Mouse (Mus musculus) intestine, embryonic 14.5 days (tissue): ENCODE measurements at regions not wholly inside any gene's neighbourhood (a gene's known extent, or its start where the extent isn't known, plus 50 kb on each side); places are given as distances from the start of the nearest gene placed in this dataset.

ENCODE experiments used
- ATAC-seq: fragments of 200-750 bp; cut with Nextera tagmentation; replicated peaks from 2 replicates; pipeline ENCODE4 v1.8.0; 2017; ENCODE audit warnings: low read depth, moderate number of reproducible peaks, moderate TSS enrichment, moderate library complexity; ENCODE audit not compliant: low FRiP score, low TSS enrichment
- DNase-seq: peaks from one replicate; pipeline ENCODE4 v3.0.0-alpha.2; 2018; ENCODE audit warnings: low spot score
- H3K27ac ChIP-seq: fragments of 300-500 bp; sonication (generic); 2 replicates; pipeline ENCODE4 v1.5.1; 2014; ENCODE audit warnings: low read depth, mild to moderate bottlenecking, control low read depth
- H3K27me3 ChIP-seq: fragments of 300-500 bp; sonication (generic); replicated peaks from 2 replicates; pipeline ENCODE4 v1.6.1; 2014; ENCODE audit warnings: low read length, control low read depth; ENCODE audit not compliant: control insufficient read depth, insufficient read depth
- H3K36me3 ChIP-seq: fragments of 300-500 bp; sonication (generic); 2 replicates; pipeline ENCODE4 v1.6.1; 2014; ENCODE audit warnings: low read length, control low read depth; ENCODE audit not compliant: control insufficient read depth, insufficient read depth
- H3K4me1 ChIP-seq: fragments of 300-500 bp; sonication (generic); replicated peaks from 2 replicates; pipeline ENCODE4 v1.6.1; 2014; ENCODE audit warnings: low read length, control low read depth, mixed read lengths; ENCODE audit not compliant: control insufficient read depth, insufficient read depth
- H3K4me2 ChIP-seq: fragments of 300-500 bp; sonication (generic); 2 replicates; pipeline ENCODE4 v1.6.1; 2014; ENCODE audit warnings: low read length
- H3K4me3 ChIP-seq: fragments of 300-500 bp; sonication (generic); 2 replicates; pipeline ENCODE4 v1.5.1; 2014; ENCODE audit warnings: low read depth, low read length, control low read depth, mixed read lengths
- H3K9ac ChIP-seq: fragments of 300-500 bp; sonication (generic); 2 replicates; pipeline ENCODE4 v1.6.1; 2014; ENCODE audit warnings: mild to moderate bottlenecking, low read length
- H3K9me3 ChIP-seq: fragments of 300-500 bp; sonication (generic); 2 replicates; pipeline ENCODE4 v1.6.1; 2016; ENCODE audit warnings: low read length, control low read depth; ENCODE audit not compliant: control insufficient read depth
- WGBS: fragments of 180-500 bp; shearing (Covaris S2); extraction: QIAGEN DNeasy Blood & Tissue Kit; methylation state at CpG from one replicate; pipeline ENCODE4 v1.1.7; 2014; 5-methylcytosine and 5-hydroxymethylcytosine counted together

DNA sequence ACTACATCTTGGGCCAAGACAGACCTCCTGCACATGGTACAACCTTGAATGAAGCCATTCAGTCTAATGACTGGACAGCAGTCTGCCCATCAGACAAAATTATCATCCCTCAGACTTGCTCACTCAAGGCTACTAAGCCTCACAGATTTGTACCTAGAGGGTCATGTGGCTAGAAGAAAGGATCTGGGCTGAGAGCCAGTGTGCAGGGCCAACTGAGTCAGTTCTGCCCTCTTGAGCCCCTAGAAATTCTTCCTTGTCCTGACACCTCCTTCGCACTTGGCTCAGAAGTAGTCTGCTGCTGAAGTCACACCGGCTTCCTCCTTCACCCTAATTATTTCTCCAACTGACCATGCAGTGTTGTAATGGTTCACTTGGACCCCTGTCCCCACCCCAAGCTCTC is 207.5 kb downstream of the Qk start:
- Histone ChIP-seq H3K27me3 (no peaks in the 10 kb centered on the region), H3K4me1 (no peaks in the 10 kb centered on the region), H3K9me3 (no peaks in the 10 kb centered on the region), H3K27ac (no peak overlapping the region), H3K4me2 (no peak overlapping the region), H3K9ac (no peak overlapping the region), H3K36me3 (no peaks in the 10 kb centered on the region), H3K4me3 (no peak overlapping the region)
- ATAC-seq (no peak), DNase-seq (no peak)
- WGBS, result 94% methylated on average over 2 of the region's 2 CpGs

DNA sequence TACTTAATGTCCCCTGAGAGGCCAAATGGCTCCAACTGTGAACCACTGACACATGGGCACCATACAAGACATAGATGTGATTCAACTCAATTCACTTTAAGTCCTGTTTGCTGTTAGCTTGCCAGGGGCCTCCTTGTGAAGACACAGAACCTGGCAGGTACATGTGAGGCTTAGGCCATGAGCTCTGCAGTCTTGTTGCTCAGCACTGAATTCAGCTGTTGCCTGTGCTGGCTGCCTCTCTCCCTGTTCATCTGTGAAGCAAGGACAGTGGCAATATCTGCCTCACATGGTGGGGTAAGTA is 209.3 kb downstream of the Qk start:
- ATAC-seq (no peak), DNase-seq (no peak)
- Histone ChIP-seq H3K4me1 (no peaks in the 10 kb centered on the region), H3K9ac (no peak overlapping the region), H3K36me3 (no peaks in the 10 kb centered on the region), H3K4me2 (no peak overlapping the region), H3K27me3 (no peaks in the 10 kb centered on the region), H3K9me3 (no peaks in the 10 kb centered on the region), H3K4me3 (no peak overlapping the region), H3K27ac (no peak overlapping the region)

DNA sequence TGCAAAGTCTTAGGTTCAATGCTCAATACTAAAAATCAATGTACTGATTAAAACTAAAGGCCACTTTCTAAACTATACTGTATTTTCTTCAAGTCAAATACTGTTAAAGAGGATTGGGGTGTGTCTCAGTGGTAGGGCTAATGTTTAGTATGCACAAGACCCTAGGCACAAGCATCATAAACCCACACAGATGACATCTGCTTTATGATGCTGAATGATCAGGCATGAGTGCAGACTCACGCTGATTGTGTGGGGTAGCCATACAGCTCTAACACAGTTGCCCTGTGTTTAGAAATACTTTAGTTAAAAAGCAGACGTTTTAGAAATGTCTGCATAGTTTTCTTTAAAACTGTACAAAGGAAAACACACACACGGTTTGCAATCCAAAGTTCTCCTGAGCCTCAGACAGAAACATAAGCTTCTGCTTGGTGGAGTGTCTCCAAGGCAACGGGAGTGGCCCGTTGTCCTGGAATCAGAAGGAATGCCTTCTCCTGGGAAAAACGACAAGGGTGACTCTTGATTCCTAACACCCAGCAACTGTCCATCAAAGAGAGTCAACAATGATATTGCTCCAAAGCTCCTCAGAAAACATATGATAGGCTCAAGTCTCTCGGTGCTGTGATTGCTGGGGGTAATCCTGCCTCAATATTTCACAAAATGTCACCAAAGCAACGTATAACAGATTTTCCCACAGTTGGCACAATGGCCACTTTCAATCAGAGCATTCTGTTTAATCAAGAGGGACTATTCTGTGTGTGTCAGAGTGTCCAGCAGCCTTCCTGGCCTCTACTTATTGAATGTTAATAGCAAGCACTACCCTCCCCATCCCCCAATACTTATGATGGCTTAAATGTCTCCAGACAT is 209.9 kb downstream of the Qk start:
- H3K9me3 ChIP-seq, result no peaks in the 10 kb centered on the region
- no peaks in the 10 kb centered on the region for H3K27me3 ChIP-seq
- H3K4me3 ChIP-seq, result no peak overlapping the region
- H3K4me1 ChIP-seq, result no peaks in the 10 kb centered on the region
- no peak for DNase-seq
- H3K27ac ChIP-seq, result no peak overlapping the region
- no peak overlapping the region for H3K9ac ChIP-seq
- WGBS, result 55% methylated on average over 8 of the region's 8 CpGs
- H3K4me2 ChIP-seq, result no peak overlapping the region
- H3K36me3 ChIP-seq, result no peaks in the 10 kb centered on the region
- ATAC-seq, result no peak

DNA sequence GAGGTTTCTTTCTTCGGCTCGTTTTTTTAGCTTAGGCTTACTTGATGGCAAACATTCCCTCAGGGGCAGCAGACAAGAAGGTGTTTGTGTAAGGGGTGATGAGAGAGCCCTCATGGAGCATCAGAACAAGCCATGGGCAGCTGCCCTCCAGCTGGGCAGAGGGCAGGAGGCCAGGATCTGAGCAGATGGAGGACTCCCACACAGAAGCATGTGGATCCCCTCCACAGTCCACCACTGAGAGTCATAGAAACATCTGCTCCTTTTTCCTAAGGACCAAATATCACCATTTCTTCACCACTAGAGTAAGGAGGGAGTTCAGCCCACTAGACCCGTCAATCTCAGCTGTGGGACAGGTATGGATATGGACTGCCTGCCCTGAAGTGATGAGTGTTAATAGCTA is 214.4 kb downstream of the Qk start:
- H3K4me1 ChIP-seq, result no peaks in the 10 kb centered on the region
- no peaks in the 10 kb centered on the region for H3K27me3 ChIP-seq
- H3K4me3 ChIP-seq, result no peak overlapping the region
- H3K4me2 ChIP-seq, result no peak overlapping the region
- no peak overlapping the region for H3K9ac ChIP-seq
- H3K27ac ChIP-seq, result no peak overlapping the region
- H3K36me3 ChIP-seq, result no peaks in the 10 kb centered on the region
- DNase-seq (no peak), ATAC-seq (no peak)
- no peaks in the 10 kb centered on the region for H3K9me3 ChIP-seq
- WGBS, result 72% methylated on average over 3 of the region's 3 CpGs

DNA sequence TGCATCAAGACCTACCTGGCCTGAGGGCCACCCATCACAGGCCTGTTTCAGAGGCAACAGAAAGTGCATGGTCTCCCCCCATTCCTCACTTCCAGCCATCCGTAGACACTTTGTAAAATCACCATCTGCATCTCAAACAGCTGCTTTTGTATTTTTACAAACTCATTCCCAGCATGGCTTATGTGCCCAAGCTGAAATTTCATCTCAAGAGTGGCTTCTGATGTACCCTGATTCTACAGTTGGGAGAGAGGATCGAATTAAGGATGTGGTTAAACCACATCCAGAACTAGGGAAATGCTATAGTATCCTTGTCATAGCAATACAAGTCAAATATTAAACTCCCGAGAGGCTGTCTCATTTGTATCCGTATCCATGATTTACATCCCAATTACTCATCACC is 221.5 kb downstream of the Qk start:
- H3K4me1 ChIP-seq, result no peaks in the 10 kb centered on the region
- H3K27me3 ChIP-seq, result no peaks in the 10 kb centered on the region
- DNase-seq (no peak), ATAC-seq (no peak)
- no peaks in the 10 kb centered on the region for H3K9me3 ChIP-seq
- no peak overlapping the region for H3K27ac ChIP-seq
- no peak overlapping the region for H3K9ac ChIP-seq
- H3K36me3 ChIP-seq, result no peaks in the 10 kb centered on the region
- H3K4me3 ChIP-seq, result no peak overlapping the region
- WGBS, result 82% methylated on average over 4 of the region's 4 CpGs
- H3K4me2 ChIP-seq, result no peak overlapping the region

DNA sequence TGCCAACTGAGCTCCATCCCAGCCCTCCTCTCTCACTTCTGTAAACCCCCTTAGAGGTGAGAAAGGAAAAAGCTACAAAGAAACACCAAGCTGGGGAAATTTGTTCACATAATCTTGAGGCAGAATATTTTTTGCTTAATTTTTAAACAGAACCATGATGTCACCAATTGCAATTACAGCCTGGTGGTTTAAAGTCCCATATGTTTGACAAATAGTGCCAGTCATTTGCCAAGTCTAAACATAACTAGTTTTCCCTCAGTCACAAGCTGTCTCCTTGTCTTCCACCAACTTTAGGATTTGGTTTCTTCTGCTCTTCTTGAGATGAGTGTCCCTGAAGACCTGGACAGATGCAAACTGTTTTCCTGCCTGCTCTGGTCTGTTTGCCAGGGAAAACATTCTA is 222.0 kb downstream of the Qk start:
- H3K4me2 ChIP-seq, result no peak overlapping the region
- no peak overlapping the region for H3K4me3 ChIP-seq
- no peaks in the 10 kb centered on the region for H3K36me3 ChIP-seq
- no peak overlapping the region for H3K27ac ChIP-seq
- DNase-seq (no peak), ATAC-seq (no peak)
- no peaks in the 10 kb centered on the region for H3K4me1 ChIP-seq
- H3K9me3 ChIP-seq, result no peaks in the 10 kb centered on the region
- H3K9ac ChIP-seq, result no peak overlapping the region
- H3K27me3 ChIP-seq, result no peaks in the 10 kb centered on the region

DNA sequence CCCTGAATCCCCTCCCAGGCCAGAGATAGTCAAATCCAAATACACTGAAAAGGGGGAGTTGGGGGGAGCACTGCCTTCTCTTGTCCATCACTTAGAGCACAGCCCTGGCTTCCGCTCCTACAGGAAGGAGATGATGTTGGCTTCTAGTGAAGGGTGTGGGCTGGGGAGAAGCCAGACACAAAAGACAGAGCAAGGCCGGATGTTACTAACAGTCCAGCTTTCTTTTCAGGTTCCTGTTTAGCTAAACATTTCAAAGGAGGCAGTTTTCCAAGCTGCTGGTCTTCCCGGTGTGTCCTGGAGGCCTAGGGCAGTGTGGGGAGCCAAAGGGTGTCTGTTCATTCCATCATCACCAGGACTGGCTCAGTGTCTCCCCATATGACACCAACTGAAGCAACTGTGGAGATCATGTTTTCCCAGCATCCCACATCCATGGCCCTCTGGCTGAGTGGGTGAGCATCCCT is 223.8 kb downstream of the Qk start:
- H3K4me1 ChIP-seq, result no peaks in the 10 kb centered on the region
- H3K4me3 ChIP-seq, result no peak overlapping the region
- H3K27me3 ChIP-seq, result no peaks in the 10 kb centered on the region
- H3K4me2 ChIP-seq, result no peak overlapping the region
- H3K27ac ChIP-seq, result no peak overlapping the region
- no peaks in the 10 kb centered on the region for H3K36me3 ChIP-seq
- no peak overlapping the region for H3K9ac ChIP-seq
- no peak for ATAC-seq
- WGBS, result 68% methylated on average over 3 of the region's 3 CpGs
- 0 out of 2 replicates have a peak, but pooled peaks cover 3% of the 10 kb centered on the region for H3K9me3 ChIP-seq
- no peak for DNase-seq

DNA sequence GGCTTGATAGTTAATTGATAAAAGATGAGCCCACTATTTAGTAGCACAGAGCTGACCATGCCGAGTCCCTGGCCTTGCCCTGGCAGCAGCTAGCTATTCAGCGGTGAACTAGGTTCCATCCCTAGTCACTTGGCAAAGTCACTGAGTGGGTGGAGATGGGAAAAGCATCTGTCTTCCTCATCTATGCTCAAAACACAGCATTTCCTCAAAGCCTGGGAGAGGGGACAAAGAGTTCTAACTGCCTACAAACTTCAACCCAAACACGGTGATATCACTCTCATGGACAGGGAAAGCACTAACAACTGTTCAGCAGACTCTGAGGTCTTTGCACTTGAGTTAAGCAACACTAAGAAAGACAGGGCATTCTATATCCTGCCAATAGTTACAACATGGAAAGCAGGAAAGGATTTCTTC is 225.5 kb downstream of the Qk start:
- H3K4me1 ChIP-seq, result no peaks in the 10 kb centered on the region
- no peaks in the 10 kb centered on the region for H3K27me3 ChIP-seq
- no peak overlapping the region for H3K4me3 ChIP-seq
- H3K36me3 ChIP-seq, result no peaks in the 10 kb centered on the region
- H3K27ac ChIP-seq, result no peak overlapping the region
- ATAC-seq (no peak), DNase-seq (no peak)
- 0 out of 2 replicates have a peak, but pooled peaks cover 3% of the 10 kb centered on the region for H3K9me3 ChIP-seq
- H3K9ac ChIP-seq, result no peak overlapping the region
- no peak overlapping the region for H3K4me2 ChIP-seq
- WGBS, result 72% methylated on average over 3 of the region's 3 CpGs

DNA sequence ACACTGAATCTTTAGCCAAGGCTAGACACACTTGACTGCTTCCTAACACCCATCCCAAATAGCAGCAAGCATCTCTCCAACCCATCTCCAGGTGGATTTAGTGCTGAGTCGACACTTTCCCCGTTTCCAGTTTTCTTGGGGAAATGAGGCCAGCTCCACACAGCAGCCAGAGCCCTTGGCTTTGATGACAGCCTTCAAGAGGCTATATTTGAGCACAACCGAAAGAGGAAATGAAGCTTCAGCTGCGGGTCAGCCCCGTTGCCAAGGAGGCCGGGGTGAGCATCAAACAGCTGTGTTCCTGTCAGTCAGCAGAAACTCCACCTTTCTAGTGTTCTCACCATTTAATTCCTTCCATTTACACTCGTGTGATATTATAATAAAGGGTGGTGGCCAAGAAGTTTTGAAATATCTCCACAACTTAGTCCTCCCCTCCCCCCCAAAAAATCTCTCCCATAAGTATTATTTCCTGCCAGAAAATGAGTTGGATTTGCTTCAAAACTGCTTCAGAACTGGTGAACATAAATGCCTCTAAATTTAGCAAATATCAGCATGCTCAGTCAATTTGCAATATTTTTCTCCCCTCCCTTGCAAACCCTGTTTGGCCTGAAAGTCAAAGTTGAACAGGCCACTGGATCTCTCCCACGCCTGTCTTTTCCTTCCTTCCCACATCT is 226.1 kb downstream of the Qk start:
- DNase-seq (no peak), ATAC-seq (no peak)
- Histone ChIP-seq H3K9me3 (0 out of 2 replicates have a peak, but pooled peaks cover 3% of the 10 kb centered on the region), H3K9ac (no peak overlapping the region), H3K27ac (no peak overlapping the region), H3K4me3 (no peak overlapping the region), H3K27me3 (no peaks in the 10 kb centered on the region), H3K4me1 (no peaks in the 10 kb centered on the region), H3K36me3 (no peaks in the 10 kb centered on the region), H3K4me2 (no peak overlapping the region)
- WGBS, result 71% methylated on average over 8 of the region's 8 CpGs
